Mouse (Mus musculus) embryo, embryonic 11.5 days (tissue): Measurements from ENCODE around the gene Catsper4.

Source experiments
- DNase-seq: peaks from one replicate; pipeline ENCODE4 v3.0.0-alpha.2; 2012; ENCODE audit warnings: low read depth, low spot score

Catsper4 gene

DNA sequence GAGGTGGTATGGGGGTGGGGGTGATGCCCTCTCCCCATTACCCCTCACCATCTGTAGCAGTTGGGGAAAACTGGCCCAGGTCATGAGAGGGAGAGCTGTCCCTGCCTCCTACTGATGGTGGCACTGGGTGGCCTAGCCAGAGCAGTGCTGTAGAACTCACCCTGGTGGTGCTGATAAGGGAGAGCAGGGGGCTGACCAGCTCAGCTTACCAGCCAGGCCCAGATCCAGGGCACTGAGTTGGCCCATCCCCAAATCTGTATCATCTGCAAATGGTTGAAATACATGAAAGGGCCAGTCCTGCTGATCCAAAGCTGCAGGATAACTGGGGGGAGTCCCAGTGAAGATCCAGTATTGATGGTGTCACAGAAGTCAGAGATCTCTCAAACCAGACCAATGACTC is 45.4 kb downstream of the Catsper4 start:
- no peak for DNase-seq

GRCm38 (mm10) chr4:134181112-134181511 is 46.1 kb downstream of the Catsper4 start:
- no peak for DNase-seq

DNA sequence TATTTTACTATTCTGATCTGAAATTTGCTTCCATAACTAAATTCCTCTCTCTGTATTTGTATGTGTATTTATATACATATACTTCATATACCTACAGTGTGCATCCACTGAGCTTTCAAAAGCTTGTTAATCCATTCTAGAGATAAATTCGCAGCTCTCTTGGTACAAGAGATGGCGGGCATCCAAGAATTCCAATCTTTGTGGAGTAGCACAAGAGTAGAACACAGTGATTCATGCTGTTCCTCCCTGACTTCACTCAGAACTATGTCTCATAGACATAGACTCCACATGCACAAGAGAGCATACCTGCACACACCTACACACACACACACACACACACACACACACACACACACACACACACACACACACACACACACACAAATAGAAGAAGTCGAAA is 54.8 kb downstream of the Catsper4 start:
- DNase-seq = no peak

DNA sequence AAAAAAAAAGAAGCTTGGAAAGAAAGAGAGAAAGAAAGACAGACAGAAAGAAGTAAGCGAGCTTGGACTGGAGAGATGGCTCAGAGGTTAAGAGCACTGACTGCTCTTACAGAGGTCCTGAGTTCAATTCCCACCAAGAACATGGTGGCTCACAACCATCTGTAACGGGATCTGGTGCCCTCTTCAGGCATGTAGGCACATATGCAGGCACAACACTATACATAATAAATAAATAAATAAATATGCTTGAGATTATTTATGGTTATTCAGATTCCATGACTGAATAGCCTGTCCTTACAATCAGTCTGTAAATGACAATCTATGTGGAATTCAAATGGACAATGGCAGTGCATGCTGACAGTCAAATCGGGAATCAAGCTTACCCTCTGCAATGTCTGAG is 60.3 kb downstream of the Catsper4 start:
- no peak for DNase-seq

GRCm38 (mm10) chr4:134165548-134166465 is 61.4 kb downstream of the Catsper4 start:
- DNase-seq = no peak

DNA sequence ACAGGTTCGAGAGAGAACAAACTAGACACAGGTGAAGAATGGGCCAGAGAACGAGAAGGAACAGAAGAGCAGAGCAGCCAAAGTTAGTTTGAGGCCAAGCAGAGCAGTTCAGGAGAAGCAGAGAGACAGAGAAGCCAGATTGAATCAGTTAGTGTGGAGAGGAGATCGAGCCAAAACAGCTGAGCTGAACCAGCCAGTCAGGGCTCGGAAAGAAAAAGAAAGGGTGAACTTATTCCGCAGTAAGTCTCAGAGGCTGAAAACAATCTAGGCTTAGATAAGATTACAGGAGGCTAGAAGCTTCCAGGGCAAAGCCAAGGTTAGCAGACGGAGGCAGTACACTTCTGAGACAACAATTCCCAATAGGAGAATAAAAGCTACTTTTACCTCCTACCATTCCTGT is 62.2 kb downstream of the Catsper4 start:
- no peak for DNase-seq

GRCm38 (mm10) chr4:134164591-134164990 is 62.6 kb downstream of the Catsper4 start:
- no peak for DNase-seq
